Mouse (Mus musculus): ENCODE data around the gene Grasp. TPM values are rescaled to one million over a fixed set of nuclear protein-coding genes. Genes with fewer than 3 reads are reported as not detected.

Grasp gene
- polyA plus RNA-seq, 1 experiment from 2014 or later = 15.1 TPM

- Histone ChIP-seq H3K27ac (replicated peaks) (no peak overlapping the region), H3K4me2 (replicated peaks) (no peak overlapping the region), H3K36me3 (no peaks in the 10 kb centered on the region), H3K27me3 (no peaks in the 10 kb centered on the region), H3K9ac (no peak overlapping the region), H3K9me3 (replicated peaks) (no peaks in the 10 kb centered on the region), H3K4me3 (replicated peaks) (no peak overlapping the region), H3K4me1 (peaks cover 23% of the 10 kb centered on the region)
- ATAC-seq (ENCODE audit: insufficient number of reproducible peaks, low FRiP score, low TSS enrichment, low read depth) = no peak
- 80% methylated on average over 6 of the region's 6 CpGs for WGBS
These were observed 28.6 kb downstream of the Grasp start for GRCm38 (mm10) chr15:101252614-101253013.

- 21% methylated on average over 3 of the region's 3 CpGs for WGBS
These were observed 29.5 kb downstream of the Grasp start for GRCm38 (mm10) chr15:101253563-101253885.

GRCm38 (mm10) chr15:101253886-101254795, 30.2 kb downstream of the Grasp start, which contains the start of gene Nr4a1:
Nr4a1 (plus strand) TSS chr15:101254269.
- ATAC-seq (ENCODE audit: insufficient number of reproducible peaks, low FRiP score, low TSS enrichment, low read depth) = peak; percentile 70
- peak within 1 kb of the TSS; percentile 54 for H3K9ac ChIP-seq
- 2% methylated on average over 76 of the region's 82 CpGs for WGBS
- peak within 1 kb of the TSS; percentile 65 for H3K27ac ChIP-seq (replicated peaks)
- H3K27me3 ChIP-seq = no peaks in the 10 kb centered on the region
- H3K36me3 ChIP-seq = no peaks in the 10 kb centered on the region
- H3K4me1 ChIP-seq = peaks cover 18% of the 10 kb centered on the region
- no peaks in the 10 kb centered on the region for H3K9me3 ChIP-seq (replicated peaks)
- H3K4me3 ChIP-seq (replicated peaks) = peak within 1 kb of the TSS; percentile 57
- H3K4me2 ChIP-seq (replicated peaks) = peak within 1 kb of the TSS; percentile 83

More at GRCm38 (mm10) chr15:101253563-101253885, 29.5 kb downstream of the Grasp start:
- Histone ChIP-seq H3K36me3 (no peaks in the 10 kb centered on the region), H3K27me3 (no peaks in the 10 kb centered on the region), H3K4me2 (replicated peaks) (peak overlapping the region; percentile 83), H3K27ac (replicated peaks) (no peak overlapping the region; the same call in 1 of the 2 replicates), H3K4me3 (replicated peaks) (peak overlapping the region; percentile 57), H3K9me3 (replicated peaks) (no peaks in the 10 kb centered on the region), H3K9ac (peak overlapping the region; percentile 54), H3K4me1 (peaks cover 18% of the 10 kb centered on the region)
- no peak for ATAC-seq (ENCODE audit: insufficient number of reproducible peaks, low FRiP score, low TSS enrichment, low read depth)

- WGBS = 73% methylated on average over 7 of the region's 7 CpGs
- Histone ChIP-seq H3K9me3 (replicated peaks) (no peaks in the 10 kb centered on the region), H3K4me3 (replicated peaks) (no peak overlapping the region), H3K36me3 (no peaks in the 10 kb centered on the region), H3K27ac (replicated peaks) (no peak overlapping the region), H3K4me1 (peaks cover 32% of the 10 kb centered on the region), H3K4me2 (replicated peaks) (no peak overlapping the region), H3K27me3 (no peaks in the 10 kb centered on the region), H3K9ac (no peak overlapping the region)
- no peak for ATAC-seq (ENCODE audit: insufficient number of reproducible peaks, low FRiP score, low TSS enrichment, low read depth)
These were observed 32.0 kb downstream of the Grasp start for GRCm38 (mm10) chr15:101255842-101256462.

GRCm38 (mm10) chr15:101256463-101257206, 32.6 kb downstream of the Grasp start:
- no peaks in the 10 kb centered on the region for H3K9me3 ChIP-seq (replicated peaks)
- no peaks in the 10 kb centered on the region for H3K27me3 ChIP-seq
- peaks cover 38% of the 10 kb centered on the region for H3K4me1 ChIP-seq
- no peak overlapping the region for H3K4me3 ChIP-seq (replicated peaks)
- WGBS = 74% methylated on average over 14 of the region's 14 CpGs
- no peaks in the 10 kb centered on the region for H3K36me3 ChIP-seq
- H3K9ac ChIP-seq = no peak overlapping the region
- H3K27ac ChIP-seq (replicated peaks) = no peak overlapping the region
- no peak overlapping the region for H3K4me2 ChIP-seq (replicated peaks)
- no peak for ATAC-seq (ENCODE audit: insufficient number of reproducible peaks, low FRiP score, low TSS enrichment, low read depth)

- Histone ChIP-seq H3K27me3 (no peaks in the 10 kb centered on the region), H3K4me2 (replicated peaks) (no peak overlapping the region), H3K36me3 (no peaks in the 10 kb centered on the region), H3K4me3 (replicated peaks) (no peak overlapping the region), H3K9me3 (replicated peaks) (no peaks in the 10 kb centered on the region), H3K4me1 (peaks cover 53% of the 10 kb centered on the region), H3K9ac (no peak overlapping the region), H3K27ac (replicated peaks) (no peak overlapping the region)
- 79% methylated on average over 11 of the region's 11 CpGs for WGBS
- no peak for ATAC-seq (ENCODE audit: insufficient number of reproducible peaks, low FRiP score, low TSS enrichment, low read depth)
These were observed 34.4 kb downstream of the Grasp start for GRCm38 (mm10) chr15:101258420-101258819.

GRCm38 (mm10) chr15:101259922-101260321, 35.9 kb downstream of the Grasp start:
- Histone ChIP-seq H3K27me3 (no peaks in the 10 kb centered on the region), H3K9me3 (replicated peaks) (no peaks in the 10 kb centered on the region), H3K4me3 (replicated peaks) (no peak overlapping the region), H3K4me2 (replicated peaks) (no peak overlapping the region), H3K9ac (no peak overlapping the region), H3K36me3 (no peaks in the 10 kb centered on the region), H3K4me1 (peaks cover 45% of the 10 kb centered on the region), H3K27ac (replicated peaks) (peak overlapping the region; percentile 88)
- 82% methylated on average over 3 of the region's 3 CpGs for whole genome bisulfite sequencing
- ATAC-seq (ENCODE audit: insufficient number of reproducible peaks, low FRiP score, low TSS enrichment, low read depth) = no peak

- H3K4me1 ChIP-seq = peaks cover 45% of the 10 kb centered on the region
- peak overlapping the region; percentile 88 for H3K27ac ChIP-seq (replicated peaks)
- H3K27me3 ChIP-seq = no peaks in the 10 kb centered on the region
- 39% methylated on average over 10 of the region's 10 CpGs for WGBS
- no peaks in the 10 kb centered on the region for H3K9me3 ChIP-seq (replicated peaks)
- no peak overlapping the region for H3K4me3 ChIP-seq (replicated peaks)
- no peaks in the 10 kb centered on the region for H3K36me3 ChIP-seq
- no peak overlapping the region for H3K4me2 ChIP-seq (replicated peaks)
- ATAC-seq (ENCODE audit: insufficient number of reproducible peaks, low FRiP score, low TSS enrichment, low read depth) = no peak; the same call in 1 of the 2 replicates
- H3K9ac ChIP-seq = no peak overlapping the region
These were observed 36.4 kb downstream of the Grasp start for GRCm38 (mm10) chr15:101260387-101260786.

GRCm38 (mm10) chr15:101260874-101261622, 37.1 kb downstream of the Grasp start:
- no peaks in the 10 kb centered on the region for H3K36me3 ChIP-seq
- no peaks in the 10 kb centered on the region for H3K9me3 ChIP-seq (replicated peaks)
- H3K4me3 ChIP-seq (replicated peaks) = no peak overlapping the region
- H3K4me2 ChIP-seq (replicated peaks) = no peak overlapping the region; the same call in 1 of the 2 replicates
- H3K27ac ChIP-seq (replicated peaks) = peak overlapping the region; percentile 88
- WGBS = 23% methylated on average over 13 of the region's 13 CpGs
- ATAC-seq (ENCODE audit: insufficient number of reproducible peaks, low FRiP score, low TSS enrichment, low read depth) = no peak
- no peaks in the 10 kb centered on the region for H3K27me3 ChIP-seq
- no peak overlapping the region for H3K9ac ChIP-seq
- H3K4me1 ChIP-seq = peaks cover 52% of the 10 kb centered on the region

- Histone ChIP-seq H3K27me3 (no peaks in the 10 kb centered on the region), H3K4me3 (replicated peaks) (no peak overlapping the region), H3K36me3 (no peaks in the 10 kb centered on the region), H3K4me2 (replicated peaks) (no peak overlapping the region), H3K9me3 (replicated peaks) (no peaks in the 10 kb centered on the region), H3K4me1 (peaks cover 62% of the 10 kb centered on the region), H3K9ac (no peak overlapping the region), H3K27ac (replicated peaks) (peak overlapping the region; percentile 66; the same call in 1 of the 2 replicates)
- no peak for ATAC-seq (ENCODE audit: insufficient number of reproducible peaks, low FRiP score, low TSS enrichment, low read depth)
- 64% methylated on average over 5 of the region's 5 CpGs for whole genome bisulfite sequencing
These were observed 38.5 kb downstream of the Grasp start for GRCm38 (mm10) chr15:101262502-101262901.
